Mouse (Mus musculus): ENCODE measurements at regions not wholly inside any gene's neighbourhood (a gene's known extent, or its start where the extent isn't known, plus 50 kb on each side); places are given as distances from the start of the nearest gene placed in this dataset.

GRCm38 (mm10) chr8:10856996-10857720, 151.1 kb downstream of the Irs2 start:
- no peaks in the 10 kb centered on the region for H3K9me3 ChIP-seq (ENCODE audit: control insufficient read depth, low read length)
- DNase-seq (ENCODE audit: low read depth in 3 of 3, low spot score in 3 of 3) (no peak), ATAC-seq (ENCODE audit: insufficient read depth) (no peak)
- WGBS (ENCODE audit: insufficient replicate concordance), result 57% methylated on average over 15 of the region's 15 CpGs
- TF ChIP-seq EP300 (IDR thresholded peaks at IDR 0.05; ENCODE audit: low read depth) (no peak), CTCF (IDR thresholded peaks at IDR 0.05; ENCODE audit: low read depth) (no peak)
- H3K27ac ChIP-seq, result no peak overlapping the region
- H3K9ac ChIP-seq (replicated peaks), result no peak overlapping the region
- no peaks in the 10 kb centered on the region for H3K36me3 ChIP-seq (replicated peaks; ENCODE audit: control insufficient read depth, insufficient read depth, low read depth)
- H3K4me2 ChIP-seq (ENCODE audit: low read depth), result no peak overlapping the region
- H3K4me3 ChIP-seq (ENCODE audit: insufficient read depth in 1 of 2, low read depth in 2 of 2, low read length in 2 of 2), result no peak overlapping the region
- no peaks in the 10 kb centered on the region for H3K27me3 ChIP-seq (ENCODE audit: control insufficient read depth, insufficient read depth, low read length)
- peaks cover 0 to 16% of the 10 kb centered on the region in 2 experiments; a peak in 2 of 4 replicates for H3K4me1 ChIP-seq (replicated peaks; ENCODE audit: control insufficient read depth in 2 of 2, insufficient read depth in 2 of 2, low read length in 1 of 2)

DNA sequence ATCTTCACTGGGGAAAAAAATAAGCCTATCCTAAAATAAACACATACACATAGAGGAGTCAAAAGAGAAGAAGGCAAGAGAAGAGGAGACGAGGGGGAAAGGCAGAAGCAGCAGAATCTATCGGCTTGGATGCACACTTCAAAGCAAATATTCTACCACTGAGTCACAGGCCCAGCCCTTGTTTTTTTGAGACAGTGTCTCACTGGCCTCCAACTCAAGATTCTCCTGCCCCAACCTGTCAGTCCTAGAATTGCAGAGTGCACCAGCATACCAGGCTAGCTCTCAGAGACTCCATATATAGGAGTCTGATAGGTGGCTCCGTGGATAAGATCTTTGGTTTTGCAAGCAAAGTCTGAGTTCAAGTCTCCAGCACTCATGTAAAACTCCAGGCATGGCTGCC, 152.6 kb downstream of the Irs2 start:
- no peak for TF ChIP-seq EP300 (IDR thresholded peaks at IDR 0.05; ENCODE audit: low read depth)
- no peak for TF ChIP-seq CTCF (IDR thresholded peaks at IDR 0.05; ENCODE audit: low read depth)
- no peaks in the 10 kb centered on the region for H3K27me3 ChIP-seq (ENCODE audit: control insufficient read depth, insufficient read depth, low read length)
- 60% methylated on average over 3 of the region's 3 CpGs for WGBS (ENCODE audit: insufficient replicate concordance)
- H3K4me1 ChIP-seq (replicated peaks; ENCODE audit: control insufficient read depth in 2 of 2, insufficient read depth in 2 of 2, low read length in 1 of 2), result peaks cover 0 to 16% of the 10 kb centered on the region in 2 experiments; a peak in 2 of 4 replicates
- H3K27ac ChIP-seq, result no peak overlapping the region
- no peak overlapping the region for H3K4me3 ChIP-seq (ENCODE audit: insufficient read depth in 1 of 2, low read depth in 2 of 2, low read length in 2 of 2)
- no peak overlapping the region for H3K9ac ChIP-seq (replicated peaks)
- no peaks in the 10 kb centered on the region for H3K36me3 ChIP-seq (replicated peaks; ENCODE audit: control insufficient read depth, insufficient read depth, low read depth)
- no peak overlapping the region for H3K4me2 ChIP-seq (ENCODE audit: low read depth)
- DNase-seq (ENCODE audit: low read depth in 3 of 3, low spot score in 3 of 3) (no peak), ATAC-seq (ENCODE audit: insufficient read depth) (no peak)
- no peaks in the 10 kb centered on the region for H3K9me3 ChIP-seq (ENCODE audit: control insufficient read depth, low read length)

- ATAC-seq (ENCODE audit: insufficient read depth) (no peak), DNase-seq (ENCODE audit: low read depth in 3 of 3, low spot score in 3 of 3) (no peak)
- H3K27me3 ChIP-seq (ENCODE audit: control insufficient read depth, insufficient read depth, low read length), result no peaks in the 10 kb centered on the region
- no peak overlapping the region for H3K4me3 ChIP-seq (ENCODE audit: insufficient read depth in 1 of 2, low read depth in 2 of 2, low read length in 2 of 2)
- no peak overlapping the region for H3K27ac ChIP-seq
- TF ChIP-seq EP300 (IDR thresholded peaks at IDR 0.05; ENCODE audit: low read depth) (no peak), CTCF (IDR thresholded peaks at IDR 0.05; ENCODE audit: low read depth) (no peak)
- H3K36me3 ChIP-seq (replicated peaks; ENCODE audit: control insufficient read depth, insufficient read depth, low read depth), result no peaks in the 10 kb centered on the region
- 52% methylated on average over 4 of the region's 4 CpGs for WGBS (ENCODE audit: insufficient replicate concordance)
- H3K9me3 ChIP-seq (ENCODE audit: control insufficient read depth, low read length), result no peaks in the 10 kb centered on the region
- no peak overlapping the region for H3K4me2 ChIP-seq (ENCODE audit: low read depth)
- peaks cover 0 to 16% of the 10 kb centered on the region in 2 experiments; a peak in 2 of 4 replicates for H3K4me1 ChIP-seq (replicated peaks; ENCODE audit: control insufficient read depth in 2 of 2, insufficient read depth in 2 of 2, low read length in 1 of 2)
- no peak overlapping the region for H3K9ac ChIP-seq (replicated peaks)
Measured at GRCm38 (mm10) chr8:10855131-10855530, 153.1 kb downstream of the Irs2 start.

GRCm38 (mm10) chr8:10854600-10854999, 153.7 kb downstream of the Irs2 start:
- Histone ChIP-seq H3K27ac (no peak overlapping the region), H3K4me1 (replicated peaks; ENCODE audit: control insufficient read depth in 2 of 2, insufficient read depth in 2 of 2, low read length in 1 of 2) (peaks cover 0 to 18% of the 10 kb centered on the region in 2 experiments; a peak in 2 of 4 replicates), H3K36me3 (replicated peaks; ENCODE audit: control insufficient read depth, insufficient read depth, low read depth) (no peaks in the 10 kb centered on the region), H3K27me3 (ENCODE audit: control insufficient read depth, insufficient read depth, low read length) (no peaks in the 10 kb centered on the region), H3K9me3 (ENCODE audit: control insufficient read depth, low read length) (no peaks in the 10 kb centered on the region), H3K9ac (replicated peaks) (no peak overlapping the region), H3K4me3 (ENCODE audit: insufficient read depth in 1 of 2, low read depth in 2 of 2, low read length in 2 of 2) (no peak overlapping the region), H3K4me2 (ENCODE audit: low read depth) (no peak overlapping the region)
- TF ChIP-seq EP300 (IDR thresholded peaks at IDR 0.05; ENCODE audit: low read depth), result no peak
- TF ChIP-seq CTCF (IDR thresholded peaks at IDR 0.05; ENCODE audit: low read depth), result peak; percentile 31; the same call in 1 of the 2 replicates
- 32% methylated on average over 6 of the region's 6 CpGs for WGBS (ENCODE audit: insufficient replicate concordance)
- ATAC-seq (ENCODE audit: insufficient read depth), result peak; percentile 79
- peak; percentile 22 to 35 (median 24) for DNase-seq (ENCODE audit: low read depth in 3 of 3, low spot score in 3 of 3)

GRCm38 (mm10) chr8:10853901-10854300, 154.4 kb downstream of the Irs2 start:
- no peak for TF ChIP-seq CTCF (IDR thresholded peaks at IDR 0.05; ENCODE audit: low read depth)
- TF ChIP-seq EP300 (IDR thresholded peaks at IDR 0.05; ENCODE audit: low read depth), result no peak
- Histone ChIP-seq H3K9ac (replicated peaks) (no peak overlapping the region), H3K27me3 (ENCODE audit: control insufficient read depth, insufficient read depth, low read length) (no peaks in the 10 kb centered on the region), H3K4me2 (ENCODE audit: low read depth) (no peak overlapping the region), H3K4me1 (replicated peaks; ENCODE audit: control insufficient read depth in 2 of 2, insufficient read depth in 2 of 2, low read length in 1 of 2) (peaks cover 0 to 16% of the 10 kb centered on the region in 2 experiments; a peak in 2 of 4 replicates), H3K4me3 (ENCODE audit: insufficient read depth in 1 of 2, low read depth in 2 of 2, low read length in 2 of 2) (no peak overlapping the region), H3K27ac (no peak overlapping the region), H3K9me3 (ENCODE audit: control insufficient read depth, low read length) (no peaks in the 10 kb centered on the region), H3K36me3 (replicated peaks; ENCODE audit: control insufficient read depth, insufficient read depth, low read depth) (no peaks in the 10 kb centered on the region)
- ATAC-seq (ENCODE audit: insufficient read depth) (no peak), DNase-seq (ENCODE audit: low read depth in 3 of 3, low spot score in 3 of 3) (no peak)
- WGBS (ENCODE audit: insufficient replicate concordance), result 42% methylated on average over 5 of the region's 5 CpGs
